Mouse (Mus musculus): ENCODE data around the gene Ptprg. TPM values are rescaled to one million over a fixed set of nuclear protein-coding genes. Genes with fewer than 3 reads are reported as not detected.

Gene Ptprg
- total RNA-seq, 1 experiment from 2014 or later, result not detected

GRCm38 (mm10) chr14:11594336-11594735 is 41.0 kb downstream of the Ptprg start:
- no peak for ATAC-seq (replicated peaks in 1 of 2; ENCODE audit: insufficient read depth in 1 of 2, low FRiP score in 2 of 2, low TSS enrichment in 1 of 2, low read depth in 1 of 2, poor library complexity in 2 of 2, severe bottlenecking in 2 of 2)

GRCm38 (mm10) chr14:11604133-11604865 is 51.0 kb downstream of the Ptprg start:
- ATAC-seq (replicated peaks in 1 of 2; ENCODE audit: insufficient read depth in 1 of 2, low FRiP score in 2 of 2, low TSS enrichment in 1 of 2, low read depth in 1 of 2, poor library complexity in 2 of 2, severe bottlenecking in 2 of 2), result no peak

DNA sequence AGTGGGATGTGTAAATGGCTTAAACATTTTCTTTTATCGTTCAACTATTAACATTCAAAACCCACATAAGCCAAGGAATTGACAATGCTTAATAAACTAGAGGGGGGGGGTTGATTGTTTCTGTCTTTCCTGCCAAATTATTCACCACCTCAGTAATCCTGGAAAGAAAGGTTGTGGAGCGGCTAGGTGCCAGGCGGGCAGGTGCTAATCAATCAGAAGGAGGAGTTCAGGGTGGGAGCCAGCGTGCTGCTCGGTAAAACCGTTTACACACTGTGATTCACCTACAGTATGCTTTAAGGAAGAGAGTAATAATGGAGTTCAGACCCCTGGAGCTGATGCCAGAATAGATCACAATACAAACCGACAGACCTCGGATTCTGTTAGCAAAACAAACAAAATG is 55.0 kb downstream of the Ptprg start:
- ATAC-seq (replicated peaks in 1 of 2; ENCODE audit: insufficient read depth in 1 of 2, low FRiP score in 2 of 2, low TSS enrichment in 1 of 2, low read depth in 1 of 2, poor library complexity in 2 of 2, severe bottlenecking in 2 of 2), result no peak

DNA sequence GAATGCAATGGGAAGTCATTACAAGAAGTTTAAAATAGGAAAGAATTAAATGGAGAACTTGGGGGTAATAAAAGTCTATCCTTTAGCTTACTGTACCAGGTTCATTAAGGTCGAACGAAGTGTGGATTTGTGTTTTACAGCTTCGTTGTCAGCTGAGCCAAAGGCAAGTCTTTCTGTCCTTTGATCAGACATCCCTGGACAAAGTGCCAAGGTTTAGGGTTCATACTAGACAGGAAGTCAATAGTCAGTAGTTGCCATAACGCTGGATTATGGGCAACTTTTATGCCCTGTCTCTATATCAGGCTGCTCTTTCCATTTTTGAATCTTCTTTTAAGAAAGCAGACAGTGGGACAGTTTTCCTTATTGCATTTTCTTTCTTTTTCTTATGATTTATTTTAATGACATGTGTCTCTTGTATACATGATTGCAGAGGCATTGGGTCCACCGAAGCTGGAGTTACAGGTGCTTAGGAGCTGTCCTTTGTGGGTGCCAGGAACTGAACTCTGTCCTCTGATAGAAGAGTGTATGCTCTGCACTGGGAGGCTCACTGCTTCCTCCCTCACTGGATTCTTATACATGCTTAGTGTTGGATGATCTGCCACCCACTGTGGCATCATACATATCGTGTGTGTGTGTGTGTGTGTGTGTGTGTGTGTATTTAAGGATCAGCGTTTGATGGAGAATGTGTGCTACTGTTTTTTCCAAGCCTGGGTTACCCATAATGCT is 56.7 kb downstream of the Ptprg start:
- ATAC-seq (replicated peaks in 1 of 2; ENCODE audit: insufficient read depth in 1 of 2, low FRiP score in 2 of 2, low TSS enrichment in 1 of 2, low read depth in 1 of 2, poor library complexity in 2 of 2, severe bottlenecking in 2 of 2), result no peak

DNA sequence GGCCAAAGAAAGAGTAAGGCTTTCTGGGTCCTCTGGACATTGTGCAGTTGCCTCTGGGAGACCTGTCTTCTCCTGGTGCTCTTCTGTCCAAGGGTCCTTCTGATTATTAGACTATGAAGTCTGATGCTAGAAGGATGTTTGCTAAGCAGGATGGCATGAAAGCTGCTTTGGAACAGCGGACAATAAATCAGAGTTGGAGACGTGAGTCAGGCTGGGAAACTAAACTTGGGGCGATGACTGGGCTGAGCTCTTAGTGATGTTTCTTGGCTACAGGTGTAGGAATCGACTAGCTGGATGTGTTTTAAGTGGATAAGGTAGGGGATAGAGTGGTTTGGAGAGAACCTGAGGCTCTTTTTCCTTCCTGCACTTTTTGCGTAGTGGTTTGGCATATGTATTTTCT is 59.1 kb downstream of the Ptprg start:
- ATAC-seq (replicated peaks in 1 of 2; ENCODE audit: insufficient read depth in 1 of 2, low FRiP score in 2 of 2, low TSS enrichment in 1 of 2, low read depth in 1 of 2, poor library complexity in 2 of 2, severe bottlenecking in 2 of 2), result no peak

DNA sequence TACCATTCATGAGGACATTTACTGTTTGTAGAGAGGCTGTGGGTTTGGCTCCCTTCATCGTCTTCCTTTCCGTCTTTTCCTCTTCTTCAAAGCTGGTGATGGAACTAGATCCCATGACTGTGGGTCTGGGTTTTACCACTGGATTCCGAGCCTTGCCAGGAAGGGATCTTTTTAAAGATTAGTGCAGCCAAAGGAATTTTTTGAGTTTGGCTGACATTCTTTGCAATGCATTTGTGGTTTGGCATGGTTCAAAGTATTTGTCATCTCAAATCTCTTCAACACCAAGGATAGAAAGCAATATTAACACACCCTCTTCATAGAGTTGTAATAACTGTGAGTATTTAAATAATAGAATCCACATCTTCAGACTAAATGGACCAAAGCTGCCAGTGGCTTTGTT is 59.8 kb downstream of the Ptprg start:
- no peak for ATAC-seq (replicated peaks in 1 of 2; ENCODE audit: insufficient read depth in 1 of 2, low FRiP score in 2 of 2, low TSS enrichment in 1 of 2, low read depth in 1 of 2, poor library complexity in 2 of 2, severe bottlenecking in 2 of 2)

GRCm38 (mm10) chr14:11615697-11616096 is 62.4 kb downstream of the Ptprg start:
- no peak for ATAC-seq (replicated peaks in 1 of 2; ENCODE audit: insufficient read depth in 1 of 2, low FRiP score in 2 of 2, low TSS enrichment in 1 of 2, low read depth in 1 of 2, poor library complexity in 2 of 2, severe bottlenecking in 2 of 2)

DNA sequence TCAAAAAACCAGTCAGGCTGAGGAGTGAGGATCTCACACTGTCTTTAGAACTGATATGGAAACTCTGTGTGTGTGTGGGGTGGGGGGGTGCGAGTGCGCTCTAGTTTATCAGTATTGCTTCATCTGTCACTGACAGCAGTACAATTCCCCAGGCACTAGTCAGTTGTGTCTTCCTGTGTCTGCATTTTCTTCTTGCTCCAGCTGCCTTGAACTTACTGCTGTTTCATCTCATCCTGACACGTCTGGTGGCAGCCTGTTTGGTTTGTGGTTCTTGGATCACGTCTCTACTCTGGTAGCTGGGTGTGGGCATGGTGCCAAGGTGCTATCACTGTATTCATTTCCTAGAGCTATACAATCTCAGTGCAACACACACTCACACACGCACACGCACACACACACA is 64.0 kb downstream of the Ptprg start:
- no peak for ATAC-seq (replicated peaks in 1 of 2; ENCODE audit: insufficient read depth in 1 of 2, low FRiP score in 2 of 2, low TSS enrichment in 1 of 2, low read depth in 1 of 2, poor library complexity in 2 of 2, severe bottlenecking in 2 of 2)

- no peak; a peak in 1 of 4 replicates for ATAC-seq (replicated peaks in 1 of 2; ENCODE audit: insufficient read depth in 1 of 2, low FRiP score in 2 of 2, low TSS enrichment in 1 of 2, low read depth in 1 of 2, poor library complexity in 2 of 2, severe bottlenecking in 2 of 2)
Observed at GRCm38 (mm10) chr14:11618140-11618705, 64.9 kb downstream of the Ptprg start.

GRCm38 (mm10) chr14:11619606-11620005 is 66.3 kb downstream of the Ptprg start:
- no peak for ATAC-seq (replicated peaks in 1 of 2; ENCODE audit: insufficient read depth in 1 of 2, low FRiP score in 2 of 2, low TSS enrichment in 1 of 2, low read depth in 1 of 2, poor library complexity in 2 of 2, severe bottlenecking in 2 of 2)

- ATAC-seq (replicated peaks in 1 of 2; ENCODE audit: insufficient read depth in 1 of 2, low FRiP score in 2 of 2, low TSS enrichment in 1 of 2, low read depth in 1 of 2, poor library complexity in 2 of 2, severe bottlenecking in 2 of 2), result no peak
Observed at GRCm38 (mm10) chr14:11620314-11620713, 67.0 kb downstream of the Ptprg start.

GRCm38 (mm10) chr14:11620962-11621568 is 67.7 kb downstream of the Ptprg start:
- ATAC-seq (replicated peaks in 1 of 2; ENCODE audit: insufficient read depth in 1 of 2, low FRiP score in 2 of 2, low TSS enrichment in 1 of 2, low read depth in 1 of 2, poor library complexity in 2 of 2, severe bottlenecking in 2 of 2), result no peak

DNA sequence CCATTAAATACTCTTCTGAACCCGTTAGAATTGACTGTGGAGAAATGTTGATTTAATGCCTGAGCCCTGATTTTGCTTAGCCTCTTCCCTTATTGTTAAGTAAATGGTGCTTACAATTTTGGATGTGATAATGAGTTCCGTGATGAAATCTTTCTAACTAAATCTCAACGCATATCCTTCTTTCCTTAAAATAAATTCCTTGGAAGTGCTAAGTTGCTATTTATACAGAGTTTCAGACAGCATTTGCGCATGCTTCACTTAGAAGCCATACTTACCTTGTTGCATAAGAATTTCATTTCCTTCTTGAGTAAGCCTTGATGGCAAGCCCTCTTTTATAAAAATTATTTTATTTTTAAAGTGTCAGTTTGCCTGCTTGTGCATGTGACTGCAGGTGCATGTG is 70.2 kb downstream of the Ptprg start:
- ATAC-seq (replicated peaks in 1 of 2; ENCODE audit: insufficient read depth in 1 of 2, low FRiP score in 2 of 2, low TSS enrichment in 1 of 2, low read depth in 1 of 2, poor library complexity in 2 of 2, severe bottlenecking in 2 of 2), result no peak

DNA sequence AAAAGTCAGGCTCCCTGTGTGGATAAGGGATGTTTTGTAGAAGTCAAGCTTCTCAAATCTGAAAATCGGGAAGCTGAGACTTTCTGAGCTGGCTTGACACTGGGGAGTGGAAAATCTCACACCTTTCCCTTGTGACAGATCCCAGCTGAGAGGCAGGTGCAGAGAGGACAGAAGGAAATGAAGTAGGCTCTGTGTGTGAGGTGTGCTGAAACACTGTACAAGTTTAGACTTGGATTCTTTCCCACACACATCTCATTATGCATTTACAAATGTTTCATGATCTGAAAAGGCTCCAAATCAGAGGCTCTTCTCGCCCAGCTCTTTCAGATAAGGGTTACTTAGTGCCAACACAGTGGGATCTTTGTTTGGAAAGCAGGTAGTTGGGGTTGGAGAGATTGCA is 77.4 kb downstream of the Ptprg start:
- ATAC-seq (replicated peaks in 1 of 2; ENCODE audit: insufficient read depth in 1 of 2, low FRiP score in 2 of 2, low TSS enrichment in 1 of 2, low read depth in 1 of 2, poor library complexity in 2 of 2, severe bottlenecking in 2 of 2), result no peak

DNA sequence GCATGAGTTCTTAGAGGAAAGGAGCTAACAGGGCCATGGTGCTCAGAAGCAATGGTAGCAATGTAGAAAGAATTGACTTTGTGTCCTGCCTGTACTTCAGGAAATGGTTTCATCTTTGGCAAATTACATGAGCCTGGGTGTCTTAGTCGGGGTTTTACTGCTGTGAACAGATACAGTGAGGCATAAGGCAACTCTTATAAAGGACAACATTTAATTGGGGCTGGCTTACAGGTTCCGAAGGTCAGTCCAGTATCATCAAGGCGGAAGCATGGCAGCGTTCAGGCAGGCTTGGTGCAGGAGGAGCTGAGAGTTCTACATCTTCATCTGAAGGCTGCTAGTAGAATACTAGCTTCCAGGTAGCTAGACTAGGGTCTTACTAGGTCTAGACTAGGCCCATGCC is 78.2 kb downstream of the Ptprg start:
- no peak for ATAC-seq (replicated peaks in 1 of 2; ENCODE audit: insufficient read depth in 1 of 2, low FRiP score in 2 of 2, low TSS enrichment in 1 of 2, low read depth in 1 of 2, poor library complexity in 2 of 2, severe bottlenecking in 2 of 2)

DNA sequence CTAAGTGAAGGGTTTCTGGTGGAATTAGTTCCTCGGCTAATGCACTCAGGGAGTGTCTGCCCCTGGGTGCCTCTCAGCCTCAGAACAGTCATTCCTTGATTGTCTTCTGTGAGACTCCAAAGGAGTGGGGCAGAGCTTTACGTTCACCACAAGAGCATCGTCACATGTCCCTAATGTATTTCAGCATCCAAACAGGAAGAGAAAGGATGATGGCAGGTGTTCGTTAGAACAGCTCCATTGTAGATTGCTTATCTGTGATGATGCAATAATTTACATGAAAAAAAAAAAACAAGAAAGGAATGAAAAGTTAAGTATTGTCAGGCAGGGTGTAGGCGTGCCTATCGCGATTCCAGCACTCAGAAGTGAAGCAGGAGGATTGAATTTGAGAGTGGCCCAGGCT is 84.3 kb downstream of the Ptprg start:
- ATAC-seq (replicated peaks in 1 of 2; ENCODE audit: insufficient read depth in 1 of 2, low FRiP score in 2 of 2, low TSS enrichment in 1 of 2, low read depth in 1 of 2, poor library complexity in 2 of 2, severe bottlenecking in 2 of 2), result no peak

DNA sequence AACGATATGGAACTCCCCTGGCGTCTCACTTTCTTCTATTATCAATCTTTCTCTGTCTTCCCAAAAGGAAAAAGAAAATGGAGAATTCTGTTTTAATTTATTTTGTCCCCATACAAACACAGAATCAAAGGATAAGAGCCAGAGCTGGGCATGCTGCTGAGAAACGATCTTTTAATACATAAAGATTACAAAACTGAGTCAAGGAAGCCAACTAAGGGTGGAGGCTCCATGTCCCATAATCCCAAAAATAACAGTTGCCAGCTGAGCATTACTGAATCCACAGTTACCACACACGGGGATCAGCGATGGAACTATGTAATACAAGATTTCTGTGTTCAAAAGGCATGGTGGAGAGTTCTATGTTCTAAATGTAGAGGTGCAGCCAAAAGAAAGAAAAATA is 86.0 kb downstream of the Ptprg start:
- ATAC-seq (replicated peaks in 1 of 2; ENCODE audit: insufficient read depth in 1 of 2, low FRiP score in 2 of 2, low TSS enrichment in 1 of 2, low read depth in 1 of 2, poor library complexity in 2 of 2, severe bottlenecking in 2 of 2), result no peak

- no peak for ATAC-seq (replicated peaks in 1 of 2; ENCODE audit: insufficient read depth in 1 of 2, low FRiP score in 2 of 2, low TSS enrichment in 1 of 2, low read depth in 1 of 2, poor library complexity in 2 of 2, severe bottlenecking in 2 of 2)
Observed at GRCm38 (mm10) chr14:11640372-11640771, 87.0 kb downstream of the Ptprg start.
